Mouse (Mus musculus): ENCODE measurements around the gene Tnnt2.

GRCm38 (mm10) chr1:135798492-135798891 lies 37.7 kb upstream of the Tnnt2 start:
- TF ChIP-seq CTCF (IDR thresholded peaks at IDR 0.05; ENCODE audit: borderline replicate concordance, insufficient read depth, low read depth, low read length) (no peak), POLR2A (IDR thresholded peaks at IDR 0.05; ENCODE audit: borderline replicate concordance, insufficient read depth, low read length) (no peak)

Data from cerebellum, adult 2 months (tissue).